9 mouse cellular contexts compared by ENCODE assay signal in the genomic region with DNA sequence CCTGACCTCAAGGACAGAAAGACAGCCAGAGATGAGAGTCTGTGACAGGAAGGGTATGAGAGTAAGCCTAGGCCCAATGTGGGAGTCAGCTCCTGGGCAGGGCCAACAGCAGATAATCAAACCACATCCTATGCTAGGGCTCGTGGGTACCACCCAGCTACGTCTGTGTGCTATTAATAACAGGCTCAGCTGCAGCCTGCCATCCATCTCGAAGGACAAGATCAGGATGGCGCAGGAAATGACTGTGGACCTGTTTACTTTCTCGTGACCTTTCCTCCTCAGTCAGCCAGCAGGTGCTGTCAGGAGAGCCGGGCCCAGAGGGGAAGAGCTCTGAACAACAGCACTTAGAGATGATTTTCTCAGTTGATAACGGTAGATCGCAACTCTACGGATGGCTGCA.
DNase-seq lines count a peak whose midpoint lies in the region; ATAC-seq lines count a peak whose summit lies in the region.
"Had no signal": no experiment of that assay in that cellular context is flagged by ENCODE, and none has a peak within 500 bp of the region (broad histone marks: within the 10 kb centered on the region; RNA-seq: fewer than 3 reads in every experiment).

No protein-coding gene starts in this region.

- no peak overlapping the region for H3K4me2 ChIP-seq in hindbrain, embryonic 12.5 days (replicated peaks)
- H3K4me2 ChIP-seq: midbrain, embryonic 15.5 days had no signal

- no peak overlapping the region for H3K27ac ChIP-seq in hindbrain, embryonic 12.5 days
- H3K27ac ChIP-seq: midbrain, embryonic 15.5 days had no signal

- no peak overlapping the region for H3K9ac ChIP-seq in hindbrain, embryonic 12.5 days
- H3K9ac ChIP-seq: midbrain, embryonic 15.5 days had no signal

- H3K4me1 ChIP-seq in hindbrain, embryonic 12.5 days, result no peaks in the 10 kb centered on the region
- H3K4me1 ChIP-seq: midbrain, embryonic 15.5 days had no signal

- H3K4me3 ChIP-seq in hindbrain, embryonic 12.5 days, result no peak overlapping the region
- H3K4me3 ChIP-seq: midbrain, embryonic 15.5 days had no signal

- H3K27me3 ChIP-seq in hindbrain, embryonic 12.5 days, result no peaks in the 10 kb centered on the region
- H3K27me3 ChIP-seq: midbrain, embryonic 15.5 days had no signal

- peak; percentile 63 for DNase-seq in CD4-positive helper T cell, adult 2 months (ENCODE audit: low read depth, low spot score)
- peak; percentile 61 for DNase-seq in kidney, postnatal 14 days
- no peak for DNase-seq in frontal cortex, adult 2 months (ENCODE audit: extremely low spot score in 1 of 2, low spot score in 1 of 2)
- DNase-seq in neural tube, embryonic 10.5 days (ENCODE audit: extremely low spot score, low spot score), result no peak
- DNase-seq in urinary bladder, postnatal 10 days (ENCODE audit: low spot score), result no peak

- no peaks in the 10 kb centered on the region for H3K9me3 ChIP-seq in hindbrain, embryonic 12.5 days (replicated peaks)
- H3K9me3 ChIP-seq: midbrain, embryonic 15.5 days had no signal

- no peaks in the 10 kb centered on the region for H3K36me3 ChIP-seq in hindbrain, embryonic 12.5 days
- H3K36me3 ChIP-seq: midbrain, embryonic 15.5 days had no signal

- peak; percentile 99 for ATAC-seq in activated CD4-positive, CD25-positive, alpha-beta regulatory T cell, adult 4 months
- ATAC-seq in megakaryocyte progenitor cell, adult 5-6 weeks (replicated peaks; ENCODE audit: poor library complexity), result peak; percentile 56
- ATAC-seq in hindbrain, embryonic 12.5 days (ENCODE audit: low FRiP score), result no peak
- ATAC-seq: midbrain, embryonic 15.5 days had no signal

- 54% methylated on average over 9 of the region's 9 CpGs for WGBS in hindbrain, embryonic 12.5 days

Comparison
In these comparisons a context has a peak if more than half of its experiments do, and no peak if none do; other contexts are left out.
1. DNase-seq: peak in CD4-positive helper T cell, adult 2 months (single experiment) and kidney, postnatal 14 days (single experiment); none in frontal cortex, adult 2 months (0 of 2), neural tube, embryonic 10.5 days (single experiment) and urinary bladder, postnatal 10 days (single experiment).